Mouse (Mus musculus) hindbrain, embryonic 12.5 days (tissue): Measurements from ENCODE around the gene Gm4969. TPM values are rescaled to one million over a fixed set of nuclear protein-coding genes. Genes with fewer than 3 reads are reported as not detected.
A peak's percentile ranks its signal among the peaks of the same experiment; 100 is the strongest.
"Not testable (repeated sequence)": the region's sequence is repeated elsewhere in the genome, so short reads cannot be mapped to it uniquely, and the experiment has no call there.

Experiments
- ATAC-seq: fragments of 200-750 bp; cut with Nextera tagmentation; 2 replicates; pipeline ENCODE4 v1.8.0; 2017; ENCODE audit warnings: moderate TSS enrichment; ENCODE audit not compliant: low FRiP score
- H3K27ac ChIP-seq: fragments of 300-500 bp; sonication (generic); 2 replicates; pipeline ENCODE4 v1.5.1; 2016; ENCODE audit warnings: mild to moderate bottlenecking
- H3K27me3 ChIP-seq: fragments of 300-500 bp; sonication (generic); 2 replicates; pipeline ENCODE4 v1.6.1; 2016; ENCODE audit warnings: mild to moderate bottlenecking
- H3K36me3 ChIP-seq: fragments of 300-500 bp; sonication (generic); 2 replicates; pipeline ENCODE4 v1.6.1; 2016; ENCODE audit warnings: mild to moderate bottlenecking
- H3K4me1 ChIP-seq: fragments of 300-500 bp; sonication (generic); 2 replicates; pipeline ENCODE4 v1.6.1; 2016
- H3K4me2 ChIP-seq: fragments of 300-500 bp; sonication (generic); replicated peaks from 2 replicates; pipeline ENCODE4 v1.6.1; 2016; ENCODE audit warnings: mild to moderate bottlenecking
- H3K4me3 ChIP-seq: fragments of 300-500 bp; sonication (generic); 2 replicates; pipeline ENCODE4 v1.5.1; 2016; ENCODE audit warnings: mild to moderate bottlenecking
- H3K9ac ChIP-seq: fragments of 300-500 bp; sonication (generic); 2 replicates; pipeline ENCODE4 v1.6.1; 2016; ENCODE audit warnings: mild to moderate bottlenecking, moderate library complexity
- H3K9me3 ChIP-seq: fragments of 300-500 bp; sonication (generic); replicated peaks from 2 replicates; pipeline ENCODE4 v1.6.1; 2016; ENCODE audit warnings: mild to moderate bottlenecking
- WGBS: fragments of 180-500 bp; shearing (Covaris S2); methylation state at CpG from one replicate; pipeline ENCODE4 v1.1.7; 2016; 5-methylcytosine and 5-hydroxymethylcytosine counted together
- polyA plus RNA-seq: library from polyadenylated mRNA; unstranded; fragments of >200 nt; fragmentation: Nextera tagmentation; extraction: Ambion mirVana; gene quantifications from 2 replicates; pipeline ENCODE4 v1.2.1, GENCODE M21; 2016

Gm4969 gene
- polyA plus RNA-seq, 1 experiment from 2014 or later, result 1.8 TPM

DNA sequence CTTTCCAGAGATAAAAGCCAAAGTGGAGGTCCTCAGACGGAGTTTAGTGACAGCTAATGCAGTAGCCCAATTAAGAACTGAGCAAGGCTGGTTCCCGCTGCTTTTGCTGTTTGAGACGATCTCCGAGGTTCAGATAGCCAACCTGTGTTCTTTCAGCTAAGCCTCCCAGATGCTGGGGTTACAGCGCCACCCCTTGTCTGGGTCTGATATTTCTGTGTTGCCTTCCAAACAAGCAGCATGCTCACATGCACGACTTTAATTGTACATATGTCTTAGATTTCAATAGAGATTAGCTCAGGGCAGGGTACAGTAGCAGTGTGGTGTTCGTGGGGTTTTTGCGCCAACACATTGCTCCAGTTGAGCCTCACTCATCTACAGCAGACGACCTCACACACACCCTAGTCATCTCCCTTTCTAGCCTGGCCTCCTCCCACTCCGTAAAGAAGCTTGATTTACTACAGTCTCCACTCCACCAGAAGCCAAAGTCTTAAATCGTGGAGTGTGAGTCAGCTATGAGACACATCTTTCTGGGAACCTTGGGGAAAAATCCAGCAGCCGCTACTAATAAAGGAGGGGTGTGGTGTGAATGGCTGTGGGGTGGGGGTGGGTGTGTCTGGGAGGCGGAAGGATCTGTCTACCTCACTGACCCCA lies 37.8 kb upstream of the Gm4969 start:
- Histone ChIP-seq H3K4me3 (no peak overlapping the region), H3K27me3 (peaks cover 26% of the 10 kb centered on the region), H3K36me3 (peaks cover 34% of the 10 kb centered on the region), H3K9me3 (no peaks in the 10 kb centered on the region), H3K4me1 (peaks cover 16% of the 10 kb centered on the region), H3K9ac (no peak overlapping the region; the same call in 1 of the 2 replicates), H3K27ac (no peak overlapping the region), H3K4me2 (no peak overlapping the region)
- ATAC-seq, result no peak
- WGBS, result 62% methylated on average over 13 of the region's 13 CpGs

- Histone ChIP-seq H3K9ac (no peak overlapping the region), H3K4me2 (no peak overlapping the region), H3K9me3 (no peaks in the 10 kb centered on the region), H3K4me1 (peaks cover 18% of the 10 kb centered on the region), H3K27ac (no peak overlapping the region), H3K27me3 (peaks cover 15% of the 10 kb centered on the region), H3K36me3 (peaks cover 34% of the 10 kb centered on the region), H3K4me3 (no peak overlapping the region)
- 82% methylated on average over 8 of the region's 8 CpGs for WGBS
- ATAC-seq, result no peak
These were observed 36.6 kb upstream of the Gm4969 start for GRCm38 (mm10) chr7:19154796-19155195.

GRCm38 (mm10) chr7:19151121-19151520 lies 33.0 kb upstream of the Gm4969 start:
- H3K27me3 ChIP-seq, H3K4me2 ChIP-seq, H3K9me3 ChIP-seq, ATAC-seq, H3K27ac ChIP-seq, H3K9ac ChIP-seq: not testable (repeated sequence)
- H3K4me1 ChIP-seq, result peaks cover 24% of the 10 kb centered on the region
- H3K36me3 ChIP-seq, result peaks cover 41% of the 10 kb centered on the region
- H3K4me3 ChIP-seq, result peak overlapping the region; percentile 60; the same call in 1 of the 2 replicates
- WGBS, result 93% methylated on average over 10 of the region's 10 CpGs

DNA sequence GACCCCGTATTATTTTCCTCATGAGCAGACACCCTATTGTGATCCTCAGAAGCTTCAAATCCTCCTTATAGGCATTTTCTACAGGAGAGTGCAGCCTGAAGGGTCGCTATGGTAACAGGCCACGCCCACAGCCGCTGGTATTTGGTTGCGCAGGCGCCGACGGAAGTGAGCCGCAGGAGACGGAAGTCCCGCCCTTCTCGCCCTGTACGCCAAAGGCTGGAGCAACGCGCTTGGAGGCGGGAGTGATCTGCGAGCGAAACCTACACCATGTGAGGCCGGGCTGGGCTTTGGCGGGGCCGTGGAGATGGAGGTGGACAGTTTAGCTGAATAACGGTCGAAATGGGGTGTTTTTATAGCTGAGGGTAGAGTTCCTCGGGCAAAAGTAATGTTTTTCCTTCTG lies 31.5 kb upstream of the Gm4969 start, which contains the start of gene Snrpd2:
Snrpd2 (plus strand) TSS at position 97 of the 400 bp plus-strand sequence.
- Histone ChIP-seq H3K4me1 (peaks cover 24% of the 10 kb centered on the region), H3K27ac (peak within 1 kb of the TSS; percentile 86), H3K9me3 (no peaks in the 10 kb centered on the region), H3K4me3 (peak within 1 kb of the TSS; percentile 60), H3K36me3 (peaks cover 40% of the 10 kb centered on the region), H3K27me3 (no peaks in the 10 kb centered on the region), H3K9ac (peak within 1 kb of the TSS; percentile 73), H3K4me2 (peak within 1 kb of the TSS; percentile 66)
- ATAC-seq, result peak; percentile 92
- WGBS, result 0% methylated on average over 24 of the region's 24 CpGs

DNA sequence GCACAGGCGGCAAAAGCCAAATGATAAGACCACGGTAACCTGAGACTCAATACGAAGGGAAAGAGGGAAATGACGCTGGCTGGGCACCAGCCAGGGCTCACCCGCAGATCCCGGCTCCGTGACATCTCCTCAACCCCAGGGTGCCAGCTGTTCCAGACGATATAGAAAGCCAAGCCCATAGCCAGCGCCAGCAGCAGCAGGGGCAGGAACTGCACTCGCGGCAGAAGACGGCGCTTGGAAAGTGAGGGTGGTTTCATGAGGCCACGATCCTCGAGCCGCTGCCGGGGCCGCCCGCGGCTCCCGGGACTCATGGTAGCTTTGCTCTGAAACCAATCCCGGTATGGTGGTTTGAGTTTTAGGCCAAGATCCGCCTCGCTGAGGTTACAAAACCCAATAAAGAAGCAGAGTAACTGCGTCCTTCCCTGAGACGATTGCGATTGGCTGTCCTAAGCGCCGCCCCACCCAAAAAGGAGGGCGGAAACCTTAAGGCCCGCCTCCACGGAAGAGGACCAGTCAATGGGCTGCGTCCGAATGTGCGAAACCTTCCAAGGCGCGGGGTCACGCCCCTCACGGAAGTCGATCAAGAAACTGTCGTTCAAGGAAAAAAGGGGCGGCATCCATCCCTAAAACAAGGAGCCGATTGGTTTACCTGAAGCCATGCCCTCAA lies 30.8 kb upstream of the Gm4969 start, which contains the start of gene Qpctl:
Qpctl (minus strand) TSS at position 417 of the 667 bp plus-strand sequence.
- H3K4me2 ChIP-seq, result peak within 1 kb of the TSS; percentile 66
- peaks cover 24% of the 10 kb centered on the region for H3K4me1 ChIP-seq
- WGBS, result under 1% methylated on average over 43 of the region's 43 CpGs
- no peaks in the 10 kb centered on the region for H3K27me3 ChIP-seq
- peak within 1 kb of the TSS; percentile 86 for H3K27ac ChIP-seq
- peaks cover 34% of the 10 kb centered on the region for H3K36me3 ChIP-seq
- H3K9ac ChIP-seq, result peak within 1 kb of the TSS; percentile 73
- no peaks in the 10 kb centered on the region for H3K9me3 ChIP-seq
- peak; percentile 98 for ATAC-seq
- H3K4me3 ChIP-seq, result peak within 1 kb of the TSS; percentile 60

GRCm38 (mm10) chr7:19148180-19148874 lies 30.2 kb upstream of the Gm4969 start:
- Histone ChIP-seq H3K36me3 (peaks cover 27% of the 10 kb centered on the region), H3K27me3 (no peaks in the 10 kb centered on the region), H3K4me3 (peak overlapping the region; percentile 60), H3K9ac (peak overlapping the region; percentile 73), H3K4me1 (peaks cover 24% of the 10 kb centered on the region), H3K9me3 (no peaks in the 10 kb centered on the region), H3K27ac (peak overlapping the region; percentile 86), H3K4me2 (peak overlapping the region; percentile 66)
- ATAC-seq, result no peak
- 13% methylated on average over 20 of the region's 20 CpGs for WGBS

DNA sequence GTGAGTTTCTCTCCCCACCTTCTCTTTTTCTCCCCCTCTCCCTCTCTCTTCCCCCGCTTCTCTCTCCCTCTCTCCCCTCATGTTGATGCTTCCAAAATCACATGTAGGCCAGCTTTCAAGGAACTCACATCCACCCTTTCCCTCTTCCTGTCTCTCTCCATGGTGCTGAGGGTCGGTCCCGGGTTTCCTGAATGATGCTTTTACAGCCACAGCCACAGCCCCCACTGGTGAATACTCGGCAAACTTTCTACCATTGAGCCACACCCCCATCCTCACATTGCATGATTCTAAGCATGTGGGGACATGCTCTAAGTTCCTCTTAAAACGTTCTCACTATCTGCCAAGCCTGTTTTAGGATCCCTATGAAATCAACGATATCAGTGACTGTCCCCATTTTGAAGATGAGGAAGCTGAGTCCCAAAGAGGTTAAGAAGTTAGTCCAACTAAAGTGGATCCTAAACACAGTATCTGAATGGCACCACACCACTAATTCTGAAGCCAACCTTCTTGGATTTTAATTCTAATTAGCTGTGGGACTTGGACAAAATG lies 29.4 kb upstream of the Gm4969 start:
- Histone ChIP-seq H3K4me1 (peaks cover 24% of the 10 kb centered on the region), H3K4me3 (peak overlapping the region; percentile 60; the same call in 1 of the 2 replicates), H3K27ac (no peak overlapping the region), H3K36me3 (peaks cover 22% of the 10 kb centered on the region), H3K9ac (peak overlapping the region; percentile 9; the same call in 1 of the 2 replicates), H3K9me3 (no peaks in the 10 kb centered on the region), H3K4me2 (peak overlapping the region; percentile 66), H3K27me3 (no peaks in the 10 kb centered on the region)
- 62% methylated on average over 6 of the region's 6 CpGs for WGBS
- no peak for ATAC-seq

- 89% methylated on average over 10 of the region's 10 CpGs for WGBS
- Histone ChIP-seq H3K4me2 (no peak overlapping the region), H3K9ac (no peak overlapping the region), H3K9me3 (no peaks in the 10 kb centered on the region), H3K4me3 (no peak overlapping the region), H3K36me3 (peaks cover 24% of the 10 kb centered on the region), H3K27me3 (no peaks in the 10 kb centered on the region), H3K27ac (no peak overlapping the region), H3K4me1 (peaks cover 24% of the 10 kb centered on the region)
- no peak for ATAC-seq
These were observed 28.6 kb upstream of the Gm4969 start for GRCm38 (mm10) chr7:19146793-19147192.

DNA sequence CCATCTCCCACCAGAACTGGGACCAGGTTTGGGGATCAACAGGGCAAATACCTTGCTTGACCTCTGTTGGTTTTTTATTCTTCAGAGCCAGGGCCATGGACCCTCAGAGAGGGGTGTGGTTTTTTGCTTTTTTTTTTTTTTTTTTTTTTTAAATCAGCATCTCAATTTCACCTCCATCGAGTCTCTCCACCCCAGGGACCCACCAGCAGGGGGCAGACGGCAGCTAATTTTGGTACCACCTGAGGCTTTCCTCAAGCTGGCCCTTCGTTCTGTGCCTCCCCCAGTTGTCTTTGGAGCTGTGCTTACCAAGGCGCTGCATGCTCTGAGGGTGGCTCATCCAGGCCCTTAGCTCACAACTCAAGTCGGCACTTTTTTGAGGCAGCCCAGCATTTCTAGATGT lies 19.2 kb upstream of the Gm4969 start:
- Histone ChIP-seq H3K4me3 (no peak overlapping the region), H3K27ac (no peak overlapping the region), H3K27me3 (no peaks in the 10 kb centered on the region), H3K9me3 (no peaks in the 10 kb centered on the region), H3K4me1 (no peaks in the 10 kb centered on the region), H3K36me3 (peaks cover 71% of the 10 kb centered on the region), H3K9ac (no peak overlapping the region), H3K4me2 (no peak overlapping the region)
- WGBS, result 55% methylated on average over 5 of the region's 5 CpGs
- ATAC-seq, result no peak

- 92% methylated on average over 38 of the region's 38 CpGs for WGBS
- Histone ChIP-seq H3K4me1 (peaks cover 4% of the 10 kb centered on the region; the same call in 1 of the 2 replicates), H3K9ac (no peak overlapping the region), H3K4me3 (no peak overlapping the region), H3K4me2 (no peak overlapping the region), H3K27ac (0 out of 2 replicates have a peak overlapping the region, but pooled peaks have one; percentile 12), H3K9me3 (no peaks in the 10 kb centered on the region), H3K36me3 (peaks cover 66% of the 10 kb centered on the region), H3K27me3 (no peaks in the 10 kb centered on the region)
- ATAC-seq, result no peak
These were observed 18.6 kb upstream of the Gm4969 start for GRCm38 (mm10) chr7:19136673-19137334.

GRCm38 (mm10) chr7:19136168-19136567 lies 18.0 kb upstream of the Gm4969 start:
- Histone ChIP-seq H3K4me2 (no peak overlapping the region), H3K4me3 (no peak overlapping the region), H3K4me1 (peaks cover 5% of the 10 kb centered on the region; the same call in 1 of the 2 replicates), H3K36me3 (peaks cover 60% of the 10 kb centered on the region), H3K9me3 (no peaks in the 10 kb centered on the region), H3K27ac (no peak overlapping the region), H3K9ac (no peak overlapping the region), H3K27me3 (no peaks in the 10 kb centered on the region)
- ATAC-seq, result no peak
- WGBS, result 97% methylated on average over 13 of the region's 13 CpGs
